Mouse (Mus musculus): Measurements from ENCODE around the gene Atf6.
A peak's percentile ranks its signal among the peaks of the same experiment; 100 is the strongest.

Gene Atf6

GRCm38 (mm10) chr1:170702263-170702662, 165.3 kb downstream of the Atf6 start:
- no peak for DNase-seq

GRCm38 (mm10) chr1:170701582-170701981, 166.0 kb downstream of the Atf6 start:
- no peak for DNase-seq

GRCm38 (mm10) chr1:170701178-170701577, 166.4 kb downstream of the Atf6 start:
- no peak for DNase-seq

DNA sequence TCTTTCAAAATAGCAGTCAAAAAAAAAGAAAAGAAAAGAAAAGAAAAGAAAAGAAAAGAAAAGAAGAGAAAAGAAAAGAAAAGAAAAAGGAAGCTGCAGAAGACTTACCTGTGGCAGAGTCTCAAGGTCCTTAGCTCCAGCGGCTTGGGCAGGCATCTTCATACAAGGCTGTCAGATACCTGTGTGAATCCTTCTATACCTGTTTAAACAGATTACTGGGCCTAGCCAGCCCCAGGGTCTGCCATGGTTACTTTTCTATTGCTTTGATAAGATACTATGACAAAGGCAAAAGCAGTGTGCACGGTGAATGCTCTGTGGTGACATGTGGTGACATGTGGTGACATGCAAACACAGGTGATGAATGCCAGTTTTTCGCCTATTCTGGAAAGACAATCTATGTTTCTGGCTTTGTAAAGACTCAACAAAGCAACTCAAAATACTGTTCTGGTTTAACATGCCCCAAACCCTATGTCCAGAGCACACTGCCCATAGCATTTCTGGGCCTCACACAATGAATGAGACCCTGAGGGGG, 167.0 kb downstream of the Atf6 start:
- no peak for DNase-seq

GRCm38 (mm10) chr1:170699553-170699952, 168.0 kb downstream of the Atf6 start:
- DNase-seq: no peak

- DNase-seq: peak in 1 of 2 experiments; percentile 24
Observed at GRCm38 (mm10) chr1:170698771-170699170, 168.8 kb downstream of the Atf6 start.

- DNase-seq: peak in 1 of 2 experiments; percentile 51
Observed at GRCm38 (mm10) chr1:170697771-170698356, 169.7 kb downstream of the Atf6 start.

DNA sequence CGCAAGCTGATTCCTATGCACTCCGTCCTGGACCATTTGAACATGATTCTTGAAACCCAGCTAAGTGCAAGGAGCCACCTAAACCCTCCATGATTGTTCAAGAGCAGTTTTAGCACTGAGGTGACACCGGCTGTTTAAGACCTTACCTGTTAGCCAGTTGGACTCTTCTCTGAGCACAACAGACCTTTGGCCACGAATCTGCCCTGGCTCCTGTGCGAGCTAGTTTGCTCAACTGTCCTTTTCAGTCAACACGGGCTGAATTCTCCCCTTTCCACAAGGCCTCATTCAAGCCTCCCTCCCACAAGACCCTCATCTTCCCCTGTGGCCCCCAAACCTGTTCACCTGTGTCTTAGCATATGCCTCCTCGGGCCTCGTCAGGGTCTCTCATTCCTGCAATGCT, 170.6 kb downstream of the Atf6 start:
- DNase-seq: no peak

DNA sequence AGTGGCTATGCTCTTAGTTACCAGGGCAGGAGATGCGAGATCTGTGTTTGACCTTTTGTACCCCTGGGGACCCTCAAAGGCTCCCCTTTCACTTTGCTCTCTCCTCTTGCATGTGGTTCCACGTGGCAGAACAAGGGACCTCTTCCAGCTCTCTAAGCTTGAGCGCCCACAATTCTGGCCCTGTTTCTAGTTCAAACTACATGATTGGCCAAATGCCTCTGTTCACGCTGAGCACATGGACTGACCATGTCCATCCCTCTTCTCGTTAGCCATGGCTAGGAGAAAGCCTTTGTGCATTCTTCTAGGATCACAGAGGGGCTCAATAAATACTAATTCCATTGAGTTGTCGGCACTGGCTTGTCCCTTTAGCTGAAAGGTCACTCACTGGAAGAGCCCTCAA, 172.2 kb downstream of the Atf6 start:
- DNase-seq: peak; percentile 56 to 64

DNA sequence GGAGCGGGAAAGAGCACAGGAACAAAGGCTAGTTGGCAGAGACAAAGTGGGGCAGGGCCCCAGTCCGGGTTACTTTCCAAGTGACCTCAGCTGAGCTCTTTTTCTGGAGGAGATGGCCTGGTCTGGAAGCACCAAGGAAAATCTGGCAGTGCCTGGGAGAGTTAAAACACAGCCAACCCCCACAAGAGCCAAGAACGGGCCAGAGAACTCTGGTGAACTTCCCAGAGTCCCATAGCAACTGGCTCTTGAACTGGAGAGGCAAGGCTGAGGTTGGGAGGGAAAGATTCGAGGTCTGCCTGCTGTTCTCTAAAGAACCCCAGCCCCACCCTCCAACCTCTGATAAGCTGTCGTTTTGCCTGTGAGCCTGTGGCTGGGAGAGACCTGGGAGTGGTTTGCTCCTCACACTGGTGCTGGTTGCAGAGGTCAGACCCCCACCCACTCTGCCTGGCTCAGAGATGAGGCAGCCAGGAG, 172.7 kb downstream of the Atf6 start:
- peak; percentile 34 to 58 for DNase-seq

GRCm38 (mm10) chr1:170691301-170691700, 176.3 kb downstream of the Atf6 start:
- DNase-seq: no peak

DNA sequence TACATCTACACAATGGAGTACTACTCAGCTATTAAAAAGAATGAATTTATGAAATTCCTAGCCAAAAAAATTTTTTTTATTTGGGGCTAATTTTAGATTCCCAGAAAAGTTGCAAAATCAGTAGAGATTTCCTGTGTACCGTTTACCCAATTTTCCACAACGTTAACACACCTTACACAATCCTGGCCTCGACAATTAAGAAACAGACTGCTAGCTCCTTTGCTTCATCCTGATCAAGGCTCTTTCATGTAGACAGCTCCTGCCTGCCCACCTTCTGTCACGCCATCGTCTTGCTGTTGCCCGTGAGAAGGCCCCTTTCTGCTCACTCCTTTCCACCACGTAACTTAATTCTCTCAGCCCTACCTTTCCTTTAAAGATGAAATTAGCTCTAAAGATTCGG, 177.8 kb downstream of the Atf6 start:
- no peak for DNase-seq

DNA sequence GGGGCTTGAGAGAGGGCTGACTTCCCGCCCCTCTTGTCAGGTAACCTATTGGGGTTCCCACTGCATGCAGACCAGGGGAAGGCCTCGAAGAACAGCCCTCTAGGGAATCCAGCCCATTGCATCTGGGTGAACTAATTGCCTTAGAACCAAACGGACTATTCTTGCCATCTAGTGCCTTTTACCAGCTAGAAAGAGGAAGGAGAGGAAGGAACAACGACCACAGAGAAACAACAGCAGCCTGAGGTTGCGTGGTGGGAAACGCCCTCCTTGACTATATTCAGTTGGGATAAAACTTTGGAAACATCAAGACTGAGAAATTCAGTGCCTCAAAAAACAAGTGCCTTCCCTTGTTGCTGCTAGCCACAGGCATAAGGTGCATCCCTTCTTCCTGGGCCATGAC, 183.7 kb downstream of the Atf6 start:
- DNase-seq: no peak

DNA sequence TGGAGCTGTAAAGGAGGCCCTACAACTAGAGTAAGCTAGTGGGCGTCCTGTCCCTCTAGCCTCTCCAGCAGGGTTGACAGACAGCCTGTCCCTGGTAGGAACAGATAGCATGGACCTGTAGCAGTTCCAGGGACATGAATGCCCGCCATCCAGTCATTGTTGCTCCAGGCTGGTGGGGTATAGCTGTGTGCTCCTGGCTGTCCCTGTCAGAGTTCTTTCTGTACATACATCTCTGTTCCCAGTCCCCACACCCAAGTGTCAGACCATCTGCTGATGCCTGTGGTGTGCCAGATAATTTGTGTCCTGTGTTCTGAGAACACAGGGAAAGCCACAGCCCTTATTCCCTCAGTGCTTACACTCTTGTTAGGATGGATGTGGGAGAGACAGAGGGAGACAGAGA, 187.9 kb downstream of the Atf6 start:
- DNase-seq: peak; percentile 48 to 68

GRCm38 (mm10) chr1:170678861-170679260, 188.7 kb downstream of the Atf6 start:
- peak in 1 of 2 experiments; percentile 26 for DNase-seq

DNA sequence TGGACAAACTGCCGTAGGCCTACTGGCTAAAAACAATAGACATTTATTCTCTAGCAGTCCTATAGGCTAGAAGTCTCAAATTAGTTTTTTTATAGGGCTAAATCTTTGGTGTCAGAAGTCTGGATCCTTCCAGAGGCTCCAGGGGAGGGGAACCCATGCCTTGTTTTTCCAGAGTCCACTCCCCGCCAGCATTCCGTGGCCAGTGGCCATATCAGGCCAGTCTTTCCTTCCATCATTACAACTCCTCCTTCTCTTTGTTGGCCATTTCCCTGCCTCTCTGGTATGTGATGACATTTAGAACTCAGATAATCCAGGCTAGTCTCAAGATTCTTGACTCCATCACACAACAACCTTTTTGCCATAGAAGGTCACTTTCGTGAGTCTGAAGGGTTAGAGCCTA, 189.9 kb downstream of the Atf6 start:
- no peak for DNase-seq

- peak in 1 of 2 experiments; percentile 51 for DNase-seq
Observed at GRCm38 (mm10) chr1:170674184-170674775, 193.3 kb downstream of the Atf6 start.

- DNase-seq: peak; percentile 80 to 86
Observed at GRCm38 (mm10) chr1:170665200-170665599, 202.4 kb downstream of the Atf6 start.

DNA sequence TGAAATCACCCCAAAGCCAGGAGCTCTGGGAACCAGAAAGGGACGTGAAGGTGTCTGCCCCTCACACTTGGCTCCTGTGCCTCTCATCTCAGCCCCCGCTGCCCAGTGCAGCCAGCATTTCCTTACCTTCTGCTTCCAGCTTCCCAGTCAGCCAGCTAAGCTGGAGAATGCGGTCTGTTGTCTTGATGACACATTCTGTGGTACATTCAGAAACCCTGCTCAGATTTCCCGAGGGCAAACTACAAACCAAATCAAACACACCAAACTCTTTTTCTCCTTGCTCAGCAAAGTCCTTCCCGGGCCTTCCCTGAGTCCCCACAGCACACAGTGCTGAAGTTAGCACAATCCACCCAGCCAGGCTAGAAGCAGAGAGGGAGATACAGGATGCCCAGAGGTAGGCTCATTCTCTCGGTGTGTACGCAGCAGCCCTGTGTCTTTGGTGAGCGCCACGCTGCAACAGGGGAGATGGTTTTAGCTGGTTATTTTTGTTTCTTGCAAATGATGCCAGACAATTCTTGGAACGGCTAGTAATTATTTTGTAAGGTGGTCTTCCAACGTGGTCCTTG, 202.9 kb downstream of the Atf6 start:
- DNase-seq: peak; percentile 52 to 62

DNA sequence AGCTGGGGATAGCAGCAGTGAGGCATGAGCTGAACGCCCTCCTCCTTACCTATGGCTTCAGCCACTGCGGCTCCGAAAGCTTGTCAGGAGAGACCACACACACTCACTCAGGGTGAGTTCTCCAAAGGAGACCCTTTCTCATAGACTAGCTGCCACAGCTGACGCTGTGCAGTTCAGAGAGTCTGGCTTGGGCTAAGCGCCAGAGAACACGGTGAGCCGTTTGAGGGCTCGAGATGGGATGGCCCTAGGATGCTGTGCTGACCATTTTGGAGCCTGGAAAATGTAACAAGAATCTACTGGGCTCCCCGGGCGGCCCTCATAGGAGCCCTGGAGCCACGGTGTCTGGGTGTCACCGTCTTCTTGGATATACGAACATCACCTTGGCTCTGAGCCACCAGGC, 208.3 kb downstream of the Atf6 start:
- peak; percentile 67 to 73 for DNase-seq

GRCm38 (mm10) chr1:170657643-170658314, 209.8 kb downstream of the Atf6 start:
- no peak for DNase-seq

DNA sequence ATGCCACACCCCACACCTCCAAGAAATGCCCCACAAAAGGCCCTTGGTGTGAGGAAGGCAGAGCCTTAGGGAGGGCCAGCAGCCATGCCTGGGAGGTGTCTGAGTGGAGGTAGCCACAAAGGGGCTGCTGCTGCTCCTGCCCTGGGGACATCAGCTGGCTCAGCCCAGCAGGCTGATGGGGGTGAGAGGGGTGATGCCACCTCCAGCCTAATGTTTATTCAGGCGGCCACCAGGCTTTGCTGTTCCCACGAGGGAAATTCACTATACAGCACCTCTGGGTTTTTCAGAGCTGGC, 210.4 kb downstream of the Atf6 start:
- peak in 1 of 2 experiments; percentile 22 for DNase-seq

DNA sequence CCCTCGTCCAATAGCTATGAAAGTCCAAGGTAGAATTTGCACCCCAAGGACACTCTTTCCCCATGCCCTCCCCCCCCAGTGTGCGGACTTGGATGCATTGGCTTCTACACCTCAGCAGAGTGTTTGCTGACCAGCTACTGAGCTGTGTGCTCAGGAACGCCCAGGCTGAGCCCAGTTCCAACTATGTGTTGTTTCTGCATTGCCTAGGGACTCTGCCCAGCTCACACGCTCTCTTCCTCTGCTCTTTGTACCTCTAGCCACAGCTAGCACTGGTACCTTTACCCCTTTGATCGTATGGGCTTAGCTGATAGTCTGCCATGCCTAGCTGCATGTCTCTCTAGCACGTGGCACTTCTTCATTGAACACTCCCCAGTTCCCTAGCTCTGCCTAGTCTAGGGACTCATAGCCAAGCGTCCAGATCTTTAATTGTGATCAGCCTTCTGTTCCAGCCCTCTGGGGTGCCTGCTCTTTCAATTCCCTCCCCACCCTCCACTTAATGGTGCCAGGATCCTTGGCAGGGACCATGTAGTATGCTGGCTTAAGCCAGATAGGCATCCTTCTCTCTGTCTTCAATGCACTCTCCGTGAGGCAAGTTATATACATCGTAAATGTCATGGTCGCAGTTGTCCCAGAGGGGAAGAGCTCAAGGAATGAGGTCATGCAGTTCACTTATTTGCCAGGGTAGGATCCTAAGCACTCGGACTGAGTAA, 210.9 kb downstream of the Atf6 start:
- DNase-seq: peak in 1 of 2 experiments; percentile 54

Measured in cerebellum, postnatal 10 days (tissue).